Mouse (Mus musculus) liver (tissue): Measurements from ENCODE around the gene Cyp27b1.
A peak's percentile ranks its signal among the peaks of the same experiment; 100 is the strongest.

Experiments used
- DNase-seq: peaks from one replicate; pipeline ENCODE4 v3.0.0-alpha.2; 2020; ENCODE audit warnings: mixed read lengths

The Cyp27b1 gene

DNA sequence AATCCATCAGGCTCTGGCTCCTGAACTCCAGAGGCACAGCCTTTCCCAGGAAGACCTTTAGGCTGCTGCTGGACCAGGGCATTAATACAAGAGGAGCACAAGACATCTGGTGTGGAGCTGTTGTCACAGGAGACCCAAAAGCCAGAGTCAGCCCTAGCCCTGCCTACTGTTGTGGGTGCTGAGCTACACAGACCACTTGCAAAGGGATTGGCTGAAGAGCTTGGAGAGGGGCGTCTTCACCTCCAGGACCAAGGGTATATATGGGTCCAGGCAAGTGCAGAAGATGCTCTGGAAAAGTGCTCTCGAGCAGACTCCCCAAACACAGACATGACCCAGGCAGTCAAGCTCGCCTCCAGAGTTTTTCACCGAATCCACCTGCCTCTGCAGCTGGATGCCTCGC is at the start of gene Cyp27b1:
Gene Cyp27b1 (plus strand): TSS at position 297 of the 400 bp plus-strand sequence.
- no peak for DNase-seq

DNA sequence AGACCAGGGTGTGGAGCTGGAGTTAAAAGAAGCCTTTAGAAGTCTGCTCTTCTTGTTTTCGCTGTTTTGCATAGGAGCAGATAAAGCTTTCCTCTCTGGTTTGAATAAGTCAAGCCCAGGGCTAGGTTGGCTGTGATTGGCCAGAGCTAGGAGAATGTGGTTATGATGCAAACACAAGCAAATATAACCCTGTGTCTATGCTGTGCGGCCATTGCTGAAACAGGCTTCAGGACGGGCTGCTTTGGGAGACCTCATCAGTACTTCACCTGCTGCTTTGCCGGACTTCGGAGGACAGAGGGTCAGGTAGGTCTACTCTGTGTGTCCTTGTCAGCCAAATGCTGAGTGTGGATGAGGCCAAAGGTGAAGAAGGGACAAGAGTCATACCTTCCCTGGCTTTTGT is 47.5 kb upstream of the Cyp27b1 start, which contains the start of gene Avil:
Gene Avil (plus strand): TSS at position 181 of the 400 bp plus-strand sequence.
- no peak for DNase-seq

GRCm38 (mm10) chr10:127001297-127001696 is 46.8 kb upstream of the Cyp27b1 start:
- DNase-seq: no peak

- DNase-seq: no peak
These were observed 46.0 kb upstream of the Cyp27b1 start for GRCm38 (mm10) chr10:127002056-127002455.

GRCm38 (mm10) chr10:127002765-127003164 is 45.3 kb upstream of the Cyp27b1 start:
- DNase-seq: no peak

GRCm38 (mm10) chr10:127003334-127003733 is 44.7 kb upstream of the Cyp27b1 start:
- no peak for DNase-seq

DNA sequence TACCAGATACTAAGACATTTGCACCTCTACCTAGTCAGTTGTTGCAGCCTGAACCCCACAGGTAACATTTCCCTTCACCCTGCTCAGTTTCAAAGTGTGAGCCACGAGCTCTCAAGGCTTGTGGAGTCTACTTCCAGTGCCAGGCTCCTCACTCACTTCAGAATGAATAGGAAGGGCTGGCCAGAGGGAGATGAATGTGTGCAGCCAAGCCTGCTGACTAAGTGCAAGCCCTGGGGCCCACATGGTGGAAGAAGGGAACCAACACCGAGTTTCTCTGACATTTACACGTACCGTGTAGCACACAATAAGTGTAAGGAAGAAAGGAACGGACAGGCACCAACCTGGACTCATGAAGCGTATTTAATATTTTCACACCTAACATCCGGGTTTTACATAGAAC is 44.2 kb upstream of the Cyp27b1 start:
- no peak for DNase-seq

GRCm38 (mm10) chr10:127016488-127016887 is 31.6 kb upstream of the Cyp27b1 start:
- DNase-seq: no peak

- no peak for DNase-seq
These were observed 31.0 kb upstream of the Cyp27b1 start for GRCm38 (mm10) chr10:127017071-127017470.

DNA sequence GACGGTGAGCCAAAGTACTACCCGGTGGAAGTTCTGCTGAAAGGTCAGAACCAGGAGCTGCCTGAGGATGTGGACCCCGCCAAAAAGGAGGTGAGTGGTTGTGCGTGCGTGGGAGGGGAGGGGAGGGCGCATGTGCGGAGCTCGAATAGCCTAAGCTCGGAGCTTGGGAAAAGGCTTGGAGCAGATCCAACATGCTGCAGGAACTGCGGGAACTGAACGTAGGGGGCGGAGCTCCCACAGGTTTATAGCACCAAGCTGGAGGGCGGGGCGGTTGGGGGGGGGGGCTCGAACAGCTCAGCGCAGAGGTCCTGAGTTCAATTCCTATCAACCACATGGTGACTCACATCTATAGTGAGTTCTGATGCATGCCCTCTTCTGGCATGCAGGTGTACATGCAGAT is 29.6 kb upstream of the Cyp27b1 start:
- no peak for DNase-seq

- DNase-seq: peak; percentile 93
These were observed 17.4 kb upstream of the Cyp27b1 start, which contains the start of gene Tsfm for GRCm38 (mm10) chr10:127030336-127031296. Gene Tsfm, minus strand, starts transcription at chr10:127030840.

GRCm38 (mm10) chr10:127033301-127033741 is 14.7 kb upstream of the Cyp27b1 start:
- DNase-seq: no peak

DNA sequence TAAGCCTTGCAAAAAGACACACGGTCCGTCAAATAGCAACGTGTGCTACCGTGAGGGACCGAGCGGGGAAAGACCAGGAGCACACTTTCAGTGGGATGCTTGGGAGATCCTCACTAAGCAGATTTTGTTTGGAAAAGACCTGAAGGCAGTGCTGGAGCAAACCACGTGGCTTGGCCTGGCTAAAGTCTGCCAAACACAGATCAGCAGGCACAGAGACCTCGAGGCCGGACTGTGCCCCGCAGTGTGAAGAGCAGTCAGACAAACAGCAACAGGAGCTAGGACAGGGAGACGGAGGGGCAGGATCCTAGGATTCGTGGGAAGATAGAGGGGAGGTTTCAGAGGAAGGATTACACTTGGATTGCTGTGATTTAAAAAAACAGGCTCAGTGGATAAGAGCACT is 11.8 kb upstream of the Cyp27b1 start:
- no peak for DNase-seq

DNA sequence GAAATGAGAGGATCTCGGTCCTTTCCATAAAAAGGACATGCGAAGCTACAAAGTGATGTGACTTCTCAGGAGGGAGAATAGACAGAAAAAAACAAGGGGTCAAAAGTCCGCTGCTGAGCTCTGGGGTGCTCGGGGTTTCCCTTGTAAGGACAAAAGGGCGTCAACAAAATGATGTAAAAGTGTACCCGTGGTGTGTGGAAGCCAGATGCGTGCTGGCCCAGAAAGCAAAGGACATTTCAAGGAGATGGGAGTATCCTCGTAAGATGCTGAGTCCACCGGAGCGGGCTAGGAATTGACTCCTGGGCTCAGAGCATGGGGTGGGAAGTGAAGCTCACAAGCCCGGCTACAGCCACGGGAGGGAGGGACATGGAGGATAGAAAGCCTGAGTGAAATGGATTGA is 10.4 kb upstream of the Cyp27b1 start:
- DNase-seq: no peak

DNA sequence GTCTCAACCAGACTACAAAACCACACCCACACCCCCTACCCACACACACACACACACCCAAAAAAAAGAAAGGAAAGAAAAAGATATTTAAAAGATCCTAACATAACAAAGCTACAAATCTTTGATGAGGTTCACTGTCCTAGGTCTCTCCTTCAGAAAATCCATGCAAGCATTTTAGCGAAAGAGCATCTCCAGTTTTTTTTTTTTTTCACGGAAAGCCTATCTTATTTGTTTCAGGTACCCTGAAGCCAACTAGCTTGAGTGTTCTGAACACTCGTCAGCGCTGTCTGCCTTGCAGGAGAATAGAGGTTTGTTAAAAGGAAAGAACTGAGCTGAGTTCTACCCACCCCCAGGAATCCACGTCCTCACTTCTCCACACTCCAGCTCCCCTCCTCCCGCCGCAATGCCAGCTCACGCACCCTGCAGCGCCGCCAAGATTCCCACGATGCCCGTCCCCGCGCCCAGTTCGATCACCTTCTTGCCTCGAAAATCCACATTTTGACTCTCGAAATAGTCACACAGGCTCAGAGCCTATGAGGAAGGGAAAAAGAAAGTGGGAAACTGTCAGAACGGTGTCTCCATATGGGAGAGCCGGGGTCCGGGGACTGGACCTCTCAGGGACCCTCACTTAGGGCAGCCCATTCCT is 7.4 kb upstream of the Cyp27b1 start:
- DNase-seq: no peak

DNA sequence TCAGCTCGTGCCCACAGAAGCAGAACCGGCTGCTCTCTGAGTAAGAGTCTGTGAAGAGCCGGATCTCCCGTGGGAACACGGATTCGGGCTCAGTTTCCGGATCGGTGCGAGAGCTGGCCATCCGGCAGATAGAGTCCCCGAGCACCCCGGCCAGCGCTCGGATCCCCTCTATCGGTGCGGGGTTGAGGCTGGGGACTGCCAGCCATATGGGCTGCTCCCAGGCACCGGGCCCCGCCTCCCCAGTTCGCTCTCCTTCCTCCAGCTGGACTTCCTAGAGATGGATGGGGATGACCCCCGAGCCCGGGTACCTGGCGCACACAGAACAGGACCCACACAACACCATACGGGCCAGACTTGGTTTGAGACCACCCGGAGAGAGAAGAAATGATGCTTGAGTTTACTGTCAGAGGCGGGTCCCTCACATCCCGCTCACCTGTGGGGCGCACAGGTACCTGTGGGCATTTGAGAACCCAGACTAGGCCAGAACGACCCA is 6.7 kb upstream of the Cyp27b1 start, which contains the start of the genes Mettl1 and Eef1akmt3:
Gene Mettl1 (plus strand): TSS at position 141 of the 493 bp plus-strand sequence.
Gene Eef1akmt3 (minus strand): TSS at position 240 of the 493 bp plus-strand sequence.
- peak; percentile 34 for DNase-seq

GRCm38 (mm10) chr10:127041774-127042338 is 6.2 kb upstream of the Cyp27b1 start:
- peak; percentile 84 for DNase-seq

- no peak for DNase-seq
These were observed 5.5 kb upstream of the Cyp27b1 start for GRCm38 (mm10) chr10:127042468-127043115.

- DNase-seq: no peak
These were observed 4.9 kb upstream of the Cyp27b1 start for GRCm38 (mm10) chr10:127043187-127043586.

DNA sequence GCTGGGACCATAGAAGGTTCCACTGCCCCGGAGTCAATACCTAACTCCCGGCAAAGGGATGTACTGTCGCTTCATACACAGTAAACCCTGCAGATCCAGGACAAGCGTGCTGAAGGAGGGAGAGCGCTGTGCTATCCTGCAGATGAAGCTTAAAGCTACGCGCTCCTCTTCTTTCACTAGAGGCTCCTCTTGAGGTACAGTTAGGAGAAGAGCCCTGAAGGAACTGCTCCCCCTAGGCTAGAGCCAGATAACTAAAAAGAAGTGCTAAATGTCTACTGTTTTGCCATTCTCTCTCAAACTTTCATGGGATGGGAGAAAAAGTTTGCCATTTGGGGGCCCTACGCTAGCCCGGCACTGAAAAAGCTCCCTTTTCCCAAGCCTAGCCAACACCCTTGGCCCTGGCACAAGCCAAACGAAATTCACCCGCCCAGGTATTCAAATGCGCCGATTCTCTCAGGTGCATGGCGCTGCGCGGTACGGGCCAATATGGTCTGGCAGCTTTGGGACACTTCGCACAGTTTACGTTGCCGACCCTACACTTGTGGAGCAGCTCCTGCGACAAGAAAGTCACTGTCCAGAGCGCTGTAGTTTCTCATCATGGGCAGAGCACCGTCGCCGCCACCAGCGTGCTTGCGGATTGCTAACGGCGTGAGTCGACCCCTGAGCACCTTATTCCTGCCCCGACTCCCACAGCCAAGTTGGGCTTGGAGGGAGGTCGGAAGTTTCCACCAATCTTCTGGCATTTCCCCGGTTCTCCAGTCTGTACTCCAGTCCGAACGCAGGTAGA is 751 bp downstream of the Cyp27b1 start:
- DNase-seq: no peak

DNA sequence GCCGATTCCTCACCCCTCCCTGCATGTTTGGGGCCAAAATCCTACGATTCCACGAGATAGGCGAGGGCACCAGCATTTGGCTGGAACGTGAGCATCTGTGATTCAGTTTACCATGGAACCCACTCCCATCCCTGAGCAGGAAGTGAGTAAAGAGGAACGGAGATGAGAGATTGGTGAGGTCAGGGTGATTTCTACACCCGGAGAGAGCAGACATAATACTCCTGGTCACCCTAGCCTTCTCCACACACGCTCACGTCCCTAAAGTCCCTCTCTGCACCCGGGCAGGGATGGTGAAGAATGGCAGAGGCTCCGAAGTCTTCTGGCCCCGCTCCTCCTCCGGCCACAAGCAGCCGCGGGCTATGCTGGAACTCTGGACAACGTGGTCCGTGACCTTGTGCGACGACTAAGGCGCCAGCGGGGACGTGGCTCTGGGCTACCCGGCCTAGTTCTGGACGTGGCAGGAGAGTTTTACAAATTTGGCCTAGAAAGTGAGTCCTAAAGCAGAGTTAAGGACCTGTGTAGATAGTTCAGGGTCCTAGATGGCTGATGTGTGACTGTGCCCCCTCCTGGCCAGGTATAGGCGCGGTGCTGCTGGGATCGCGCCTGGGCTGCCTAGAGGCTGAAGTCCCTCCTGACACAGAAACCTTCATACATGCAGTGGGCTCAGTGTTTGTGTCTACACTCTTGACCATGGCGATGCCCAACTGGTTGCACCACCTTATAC is 1.5 kb downstream of the Cyp27b1 start:
- DNase-seq: no peak
